Mouse (Mus musculus) cerebellum, adult 2 months (tissue): ENCODE measurements around the gene Etl4. TPM values are rescaled to one million over a fixed set of nuclear protein-coding genes. Genes with fewer than 3 reads are reported as not detected.

Experiments used
- DNase-seq, 2 experiments: peaks; one replicate each; pipeline ENCODE4 v3.0.0; 2021
- H3K27ac ChIP-seq: fragments of 200-500 bp; 2 replicates; pipeline ENCODE4 v1.5.1; 2012; ENCODE audit warnings: low read length, control low read depth, inconsistent platforms; ENCODE audit not compliant: insufficient read depth
- H3K27me3 ChIP-seq: fragments of 200-500 bp; 2 replicates; pipeline ENCODE4 v1.6.1; 2012; ENCODE audit warnings: inconsistent platforms, mild to moderate bottlenecking, low read length, moderate library complexity; ENCODE audit not compliant: control insufficient read depth, insufficient read depth
- H3K4me1 ChIP-seq: fragments of 200-500 bp; 2 replicates; pipeline ENCODE4 v1.6.1; 2011; ENCODE audit warnings: low read length; ENCODE audit not compliant: control insufficient read depth, insufficient read depth
- H3K4me3 ChIP-seq: fragments of 200-500 bp; replicated peaks from 2 replicates; pipeline ENCODE3; 2011; ENCODE audit warnings: mild to moderate bottlenecking, low read depth, low read length, control low read depth; ENCODE audit not compliant: insufficient read depth
- CTCF ChIP-seq: fragments of 200-500 bp; IDR thresholded peaks from 2 replicates; pipeline ENCODE4 v1.5.1; 2011; ENCODE audit warnings: low read depth, mild to moderate bottlenecking, control low read depth, low read length, moderate library complexity, borderline replicate concordance; ENCODE audit not compliant: insufficient read depth
- POLR2A ChIP-seq: fragments of 200-500 bp; IDR thresholded peaks from 2 replicates; pipeline ENCODE4 v1.6.1; 2011; ENCODE audit warnings: low read length, control low read depth, borderline replicate concordance; ENCODE audit not compliant: insufficient read depth
- WGBS: fragments of 180-500 bp; shearing (Covaris S2); methylation state at CpG from one replicate; pipeline ENCODE4 v1.1.7; 2018; 5-methylcytosine and 5-hydroxymethylcytosine counted together
- polyA plus RNA-seq: library from polyadenylated mRNA; depleted of rRNA; stranded (reverse); fragments of >200 nt; gene quantifications from 2 replicates; pipeline ENCODE4 v1.2.3, GENCODE M21; 2012

The Etl4 gene
- polyA plus RNA-seq, 1 experiment = 40.1 TPM

DNA sequence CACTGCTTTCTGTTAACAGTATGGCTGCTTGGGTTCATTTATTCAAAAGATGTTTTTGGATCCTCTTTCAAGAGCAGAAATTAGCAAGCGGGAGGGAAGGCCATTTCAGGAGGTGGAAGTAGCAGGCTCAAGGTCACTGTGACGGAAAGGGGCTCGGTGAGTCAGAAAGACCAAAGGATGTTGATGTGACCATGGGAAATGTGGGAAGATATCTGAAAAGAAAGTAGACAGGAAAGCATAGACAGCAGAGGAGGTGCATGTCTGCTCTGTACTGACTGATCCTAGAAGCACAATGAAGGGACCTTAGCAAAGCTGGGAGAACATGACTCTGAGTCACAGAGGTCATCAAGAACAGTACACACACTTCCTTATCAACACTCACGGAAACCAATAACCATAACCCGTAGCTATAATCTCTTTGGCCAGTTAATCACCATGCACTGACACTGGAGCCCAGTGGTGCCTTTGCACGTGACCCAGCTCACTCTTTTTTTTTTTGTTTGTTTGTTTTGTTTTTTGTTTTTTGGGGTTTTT lies 866.7 kb downstream of the Etl4 start:
- no peaks in the 10 kb centered on the region for H3K27me3 ChIP-seq
- TF ChIP-seq POLR2A = no peak
- no peak for TF ChIP-seq CTCF
- WGBS = 94% methylated on average over 6 of the region's 6 CpGs
- no peak overlapping the region for H3K4me3 ChIP-seq
- no peak for DNase-seq
- H3K4me1 ChIP-seq = no peaks in the 10 kb centered on the region
- H3K27ac ChIP-seq = no peak overlapping the region

DNA sequence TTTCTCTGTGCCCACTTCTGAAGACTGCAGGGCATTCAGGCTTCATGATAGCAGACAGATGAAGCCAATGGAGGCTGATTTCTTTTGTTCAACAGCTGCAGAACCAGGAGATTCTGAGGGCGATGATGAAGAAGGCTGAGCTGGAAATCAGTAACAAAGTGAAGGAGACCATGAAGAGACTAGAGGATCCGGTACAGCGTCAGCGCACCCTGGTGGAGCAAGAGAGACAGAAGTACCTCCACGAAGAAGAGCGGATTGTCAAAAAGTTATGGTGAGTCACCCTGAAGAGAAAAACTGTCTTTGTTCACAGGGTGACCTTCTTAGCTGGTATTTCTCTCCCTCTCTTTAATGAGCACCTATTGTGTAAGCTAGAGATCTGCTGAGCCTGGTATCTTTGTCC lies 868.4 kb downstream of the Etl4 start:
- Histone ChIP-seq H3K4me3 (no peak overlapping the region), H3K4me1 (no peaks in the 10 kb centered on the region), H3K27ac (no peak overlapping the region), H3K27me3 (no peaks in the 10 kb centered on the region)
- TF ChIP-seq POLR2A (no peak), CTCF (no peak)
- no peak for DNase-seq
- 78% methylated on average over 6 of the region's 6 CpGs for WGBS

DNA sequence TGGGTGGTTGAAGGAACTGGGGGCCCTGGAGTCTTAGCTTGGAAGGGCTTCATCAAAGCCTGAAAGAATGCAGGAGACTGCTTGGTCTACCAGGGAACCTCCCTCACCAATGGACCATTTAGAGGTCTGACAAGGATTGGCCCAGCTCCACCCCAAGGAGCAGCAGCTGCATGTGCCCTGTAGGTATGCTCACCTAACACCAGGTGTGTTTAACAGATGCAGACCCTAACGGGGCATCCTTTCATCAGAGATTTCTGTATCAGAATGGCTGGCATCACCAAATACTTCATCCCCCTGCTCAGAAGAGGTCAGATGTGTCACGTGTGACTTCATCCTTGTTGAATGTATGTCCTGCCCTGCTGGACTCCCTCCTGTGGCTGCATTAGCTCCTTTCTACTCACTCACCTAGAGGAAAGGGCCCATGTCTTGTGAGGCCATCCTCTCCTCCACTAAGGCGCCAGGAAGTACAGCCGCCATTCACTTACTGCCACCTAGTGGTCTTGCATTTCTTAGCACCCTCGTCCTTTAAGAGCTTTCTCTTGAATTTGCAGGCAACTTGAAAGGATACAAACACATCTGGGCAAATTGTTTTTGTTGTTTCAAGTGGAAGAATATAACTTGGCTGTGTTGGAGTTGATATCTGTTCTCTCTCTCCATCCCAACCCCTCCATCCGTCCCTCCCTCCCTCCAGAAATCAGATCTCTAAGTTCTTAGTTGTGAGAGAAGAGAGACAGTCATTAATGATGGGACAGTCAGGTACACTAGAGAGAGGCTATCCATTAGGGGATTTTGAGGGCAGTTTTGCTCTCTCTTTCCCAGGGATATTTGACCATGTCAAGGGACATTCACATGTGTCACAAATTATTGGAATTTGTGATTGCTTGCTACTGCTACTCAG lies 870.2 kb downstream of the Etl4 start:
- Histone ChIP-seq H3K4me1 (no peaks in the 10 kb centered on the region), H3K27me3 (no peaks in the 10 kb centered on the region), H3K27ac (no peak overlapping the region), H3K4me3 (no peak overlapping the region)
- TF ChIP-seq POLR2A (no peak), CTCF (peak; percentile 64)
- 35% methylated on average over 6 of the region's 6 CpGs for WGBS
- DNase-seq = peak; percentile 20 to 25

DNA sequence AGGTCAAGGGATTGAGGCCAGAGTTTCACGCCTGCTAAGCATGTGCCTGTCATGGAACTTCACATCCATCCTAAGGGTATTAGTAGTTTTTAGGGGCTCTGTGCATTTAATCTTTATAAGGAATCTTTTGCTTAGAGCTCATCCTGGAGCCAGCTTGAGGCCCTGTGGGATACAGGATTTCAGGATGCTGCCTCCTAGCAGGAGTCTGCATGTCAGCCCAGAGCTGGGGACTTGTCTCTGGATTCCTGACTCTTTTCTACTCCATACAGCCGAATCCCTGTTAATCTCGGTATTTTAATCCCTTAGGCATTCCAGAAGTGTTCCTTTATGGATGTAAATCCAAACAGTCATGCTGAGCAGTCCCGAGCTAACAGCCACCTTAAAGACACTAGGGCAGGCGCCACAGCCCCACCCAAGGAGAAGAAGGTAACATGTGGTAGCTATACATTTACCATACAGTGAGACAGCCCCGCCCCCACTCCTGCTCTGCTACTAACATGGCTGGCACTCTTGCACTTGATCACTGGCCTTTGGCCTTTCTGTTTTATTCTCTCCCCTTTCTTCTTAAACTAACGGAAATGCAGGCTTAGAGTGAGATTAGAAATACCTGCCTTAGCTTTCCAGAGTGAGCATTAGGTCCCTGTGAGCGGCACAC lies 891.8 kb downstream of the Etl4 start:
- peak; percentile 30 to 60 for DNase-seq
- H3K4me3 ChIP-seq = no peak overlapping the region
- 62% methylated on average over 8 of the region's 8 CpGs for WGBS
- no peak overlapping the region for H3K27ac ChIP-seq
- H3K27me3 ChIP-seq = no peaks in the 10 kb centered on the region
- TF ChIP-seq CTCF (no peak), POLR2A (no peak)
- no peaks in the 10 kb centered on the region for H3K4me1 ChIP-seq

DNA sequence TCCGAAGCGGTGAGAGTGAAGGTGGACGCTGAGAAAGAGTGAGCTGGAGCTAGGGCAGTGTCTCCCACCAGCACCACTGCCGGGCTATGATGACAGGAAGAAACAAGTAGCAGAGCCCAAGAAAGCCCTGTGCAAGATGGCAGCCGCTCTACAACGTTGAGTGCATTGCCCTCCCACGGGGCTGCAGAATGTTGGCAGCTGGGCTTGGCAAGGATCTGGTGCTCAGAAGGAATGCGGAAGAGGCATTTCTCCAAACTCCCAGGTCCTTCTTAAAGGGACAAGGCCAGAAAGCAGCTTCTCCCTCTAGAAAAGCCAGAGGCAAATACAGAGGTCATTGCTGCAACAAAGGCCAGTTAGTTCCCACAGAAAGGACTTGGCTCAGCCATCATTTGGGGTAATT lies 901.9 kb downstream of the Etl4 start:
- DNase-seq = peak; percentile 13 to 20
- H3K4me1 ChIP-seq = no peaks in the 10 kb centered on the region

DNA sequence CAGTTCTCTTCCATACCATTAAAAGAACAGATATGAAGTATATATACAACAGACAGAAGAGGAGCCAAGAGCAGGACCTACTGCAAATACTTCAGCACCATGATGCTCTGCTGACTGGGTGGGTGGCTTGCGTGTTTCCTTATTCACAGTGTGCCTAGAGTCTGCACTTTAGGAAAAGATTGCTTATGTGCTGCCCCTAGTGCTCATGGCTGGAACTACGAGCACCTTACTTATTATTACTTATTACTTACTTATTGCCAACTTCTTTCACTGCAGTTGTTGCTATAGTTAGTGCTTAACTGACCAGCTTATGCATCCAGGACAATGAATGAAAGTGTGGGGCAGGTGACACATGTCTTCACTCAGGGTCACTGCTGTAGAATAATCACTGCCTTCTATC lies 904.4 kb downstream of the Etl4 start:
- Histone ChIP-seq H3K4me3 (no peak overlapping the region), H3K4me1 (no peaks in the 10 kb centered on the region), H3K27ac (no peak overlapping the region), H3K27me3 (no peaks in the 10 kb centered on the region)
- no peak for TF ChIP-seq POLR2A
- no peak for TF ChIP-seq CTCF
- DNase-seq = no peak
- WGBS = 83% methylated on average over 2 of the region's 2 CpGs

More for the DNA sequence above, 901.9 kb downstream of the Etl4 start:
- 25% methylated on average over 8 of the region's 8 CpGs for WGBS
- H3K27me3 ChIP-seq = no peaks in the 10 kb centered on the region
- H3K4me3 ChIP-seq = no peak overlapping the region
- TF ChIP-seq CTCF = no peak
- no peak for TF ChIP-seq POLR2A
- no peak overlapping the region for H3K27ac ChIP-seq

DNA sequence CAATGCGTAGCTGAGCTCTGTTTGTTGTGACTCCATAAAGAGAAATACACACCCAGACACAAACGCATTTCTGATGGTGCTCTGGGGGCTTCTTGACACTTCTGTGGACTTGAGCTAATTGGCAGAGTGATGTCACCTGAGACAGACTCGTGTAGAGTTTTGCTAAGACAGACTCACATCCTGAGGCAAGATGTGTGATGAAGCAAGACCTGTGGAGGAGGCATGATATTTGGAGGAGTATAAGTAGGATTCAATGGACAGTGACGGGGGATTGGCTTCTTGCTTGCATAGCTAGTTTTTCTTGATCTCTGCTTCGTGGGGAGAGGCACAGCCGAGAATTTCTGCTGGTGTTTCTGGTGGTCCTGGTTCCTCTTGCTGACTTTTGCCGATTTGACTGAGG lies 908.6 kb downstream of the Etl4 start:
- 88% methylated on average over 7 of the region's 7 CpGs for WGBS

More for the DNA sequence above, 908.6 kb downstream of the Etl4 start:
- no peak overlapping the region for H3K27ac ChIP-seq
- H3K4me3 ChIP-seq = no peak overlapping the region
- no peaks in the 10 kb centered on the region for H3K27me3 ChIP-seq
- no peak for DNase-seq
- TF ChIP-seq POLR2A = no peak
- no peak for TF ChIP-seq CTCF
- H3K4me1 ChIP-seq = no peaks in the 10 kb centered on the region
